20 mouse cellular contexts compared by ENCODE assay signal in genomic region chr2:93154486-93155032, GRCm38 (mm10). TPM values are rescaled to one million over a fixed set of nuclear protein-coding genes. Genes with fewer than 3 reads are reported as not detected.
A peak's percentile ranks its signal among the peaks of the same experiment; 100 is the strongest.
DNase-seq lines count a peak whose midpoint lies in the region; ATAC-seq and TF ChIP-seq lines count a peak whose summit lies in the region.
"Had no signal": no experiment of that assay in that cellular context is flagged by ENCODE, and none has a peak within 500 bp of the region (broad histone marks: within the 10 kb centered on the region; RNA-seq: fewer than 3 reads in every experiment).

No protein-coding gene starts in this region.

- TF ChIP-seq CTCF in liver, postnatal 0 days (IDR thresholded peaks at IDR 0.05; ENCODE audit: low read depth): peak; percentile 22

- no peak for TF ChIP-seq EP300 in liver, postnatal 0 days (IDR thresholded peaks at IDR 0.05; ENCODE audit: low read depth)

- ATAC-seq in liver, postnatal 0 days: no peak
- ATAC-seq in common myeloid progenitor, adult 5-6 weeks (replicated peaks; ENCODE audit: low read depth, poor library complexity, severe bottlenecking): peak; percentile 61; the same call in 1 of the 2 replicates
- ATAC-seq: liver, embryonic 12.5 days; midbrain, embryonic 15.5 days; Patski had no signal

- peaks cover 2% of the 10 kb centered on the region; the same call in 1 of the 2 replicates for H3K27me3 ChIP-seq in liver, postnatal 0 days (ENCODE audit: insufficient read depth, low read length)
- H3K27me3 ChIP-seq: kidney, embryonic 15.5 days; midbrain, embryonic 15.5 days; neural tube, embryonic 13.5 days; Patski had no signal

- WGBS in liver, postnatal 0 days (ENCODE audit: insufficient replicate concordance): 31% methylated on average over 1 of the region's 1 CpGs

- H3K9me3 ChIP-seq in liver, postnatal 0 days (ENCODE audit: low read length): no peaks in the 10 kb centered on the region
- H3K9me3 ChIP-seq: forebrain, embryonic 10.5 days; heart, embryonic 12.5 days; kidney, embryonic 15.5 days; liver, embryonic 12.5 days; midbrain, embryonic 15.5 days; neural tube, embryonic 13.5 days had no signal

- DNase-seq in liver, postnatal 0 days: no peak
- DNase-seq in liver (no peak), ES-CJ7 (ENCODE audit: low read depth, low spot score) (peak; percentile 51)
- peak; percentile 19 for DNase-seq in naive thymus-derived CD4-positive, alpha-beta T cell, adult 2 months (ENCODE audit: low read depth)
- no peak for DNase-seq in neural tube, embryonic 10.5 days (ENCODE audit: extremely low spot score, low spot score)
- DNase-seq in urinary bladder, postnatal 4 days (ENCODE audit: low spot score in 2 of 2): no peak
- DNase-seq in frontal cortex, postnatal 25 days (ENCODE audit: low spot score in 2 of 2): no peak
- DNase-seq: adrenal gland, adult 2 months; gastrocnemius, postnatal 25 days; heart, postnatal 36 days; layer of hippocampus, adult 9-11 months had no signal

- no peak overlapping the region for H3K4me3 ChIP-seq in liver, postnatal 0 days (ENCODE audit: low read depth, low read length)
- H3K4me3 ChIP-seq: forebrain, embryonic 10.5 days; heart, embryonic 12.5 days; kidney, embryonic 15.5 days; liver, embryonic 12.5 days; midbrain, embryonic 15.5 days; neural tube, embryonic 13.5 days had no signal

- no peak overlapping the region for H3K9ac ChIP-seq in liver, postnatal 0 days (replicated peaks)
- H3K9ac ChIP-seq: heart, embryonic 12.5 days; kidney, embryonic 15.5 days; liver, embryonic 12.5 days; midbrain, embryonic 15.5 days; neural tube, embryonic 13.5 days had no signal

- H3K27ac ChIP-seq in liver, postnatal 0 days (ENCODE audit: low read depth): no peak overlapping the region
- H3K27ac ChIP-seq: forebrain, embryonic 10.5 days; kidney, embryonic 15.5 days; liver, embryonic 12.5 days; macrophage; midbrain, embryonic 15.5 days; neural tube, embryonic 13.5 days had no signal

- no peak overlapping the region for H3K4me2 ChIP-seq in liver, postnatal 0 days (ENCODE audit: low read depth, low read length)
- H3K4me2 ChIP-seq: heart, embryonic 12.5 days; kidney, embryonic 15.5 days; liver, embryonic 12.5 days; midbrain, embryonic 15.5 days; neural tube, embryonic 13.5 days had no signal

- no peaks in the 10 kb centered on the region for H3K4me1 ChIP-seq in liver, postnatal 0 days (ENCODE audit: insufficient read depth)
- H3K4me1 ChIP-seq: kidney, embryonic 15.5 days; liver, embryonic 12.5 days; midbrain, embryonic 15.5 days had no signal

- H3K36me3 ChIP-seq in liver, postnatal 0 days (replicated peaks; ENCODE audit: insufficient read depth, low read length): no peaks in the 10 kb centered on the region
- H3K36me3 ChIP-seq: forebrain, embryonic 10.5 days; heart, embryonic 12.5 days; kidney, embryonic 15.5 days; liver, embryonic 12.5 days; midbrain, embryonic 15.5 days; neural tube, embryonic 13.5 days had no signal

RNA-seq across cellular contexts. Expression of gene Trp53i11, which starts 32.8 kb away (rescaled TPM):
- 4.0 and 5.7 TPM in 2 replicates for polyA plus RNA-seq in liver, postnatal 0 days (2015; fragmentation: Nextera tagmentation; extraction: Ambion mirVana)
- total RNA-seq in common myeloid progenitor, adult 5-6 weeks (2017): 2.6 and 4.6 TPM in 2 replicates

Comparison
In these comparisons a context has a peak if more than half of its experiments do, and no peak if none do; other contexts are left out.
1. DNase-seq: peak in ES-CJ7 (single experiment) and naive thymus-derived CD4-positive, alpha-beta T cell, adult 2 months (single experiment); none in liver, postnatal 0 days (single experiment), liver (single experiment), neural tube, embryonic 10.5 days (single experiment), urinary bladder, postnatal 4 days (0 of 2) and frontal cortex, postnatal 25 days (0 of 2).